Mouse (Mus musculus) embryonic fibroblast, embryonic 13.5 days (primary cell): ENCODE data around the gene Frmd4a.

ENCODE experiments used
- CTCF ChIP-seq: IDR thresholded peaks from 2 replicates; pipeline ENCODE4 v1.5.1; 2011; ENCODE audit warnings: mild to moderate bottlenecking, control low read depth, low read length, moderate library complexity, borderline replicate concordance; ENCODE audit not compliant: insufficient read depth
- POLR2A ChIP-seq: IDR thresholded peaks from 2 replicates; pipeline ENCODE4 v1.6.1; 2011; ENCODE audit warnings: low read depth, mild to moderate bottlenecking, control low read depth, low read length, moderate library complexity

- TF ChIP-seq CTCF (no peak), POLR2A (no peak)
These were observed 511.8 kb downstream of the Frmd4a start for GRCm38 (mm10) chr2:4529254-4529729.
